Mouse (Mus musculus) bone marrow, adult 2 months (tissue): ENCODE measurements at regions not wholly inside any gene's neighbourhood (a gene's known extent, or its start where the extent isn't known, plus 50 kb on each side); places are given as distances from the start of the nearest gene placed in this dataset.

ENCODE experiments used
- CTCF ChIP-seq: fragments of 200-500 bp; IDR thresholded peaks from 2 replicates; pipeline ENCODE4 v1.5.1; 2011; ENCODE audit warnings: low read length, control low read depth; ENCODE audit not compliant: control insufficient read depth, insufficient read depth
- POLR2A ChIP-seq: fragments of 200-500 bp; IDR thresholded peaks from 2 replicates; pipeline ENCODE4 v1.6.1; 2011; ENCODE audit warnings: low read depth, mild to moderate bottlenecking, control low read depth, low read length, borderline replicate concordance; ENCODE audit not compliant: control insufficient read depth

GRCm38 (mm10) chr15:85661771-85662170, 73.0 kb upstream of the Ppara start:
- TF ChIP-seq CTCF (no peak), POLR2A (no peak)
